Mouse (Mus musculus) adrenal gland, postnatal 36 days (tissue): ENCODE results near the gene Caskin1. TPM values are rescaled to one million over a fixed set of nuclear protein-coding genes. Genes with fewer than 3 reads are reported as not detected.

ENCODE experiments used
- total RNA-seq, 2 experiments: library from RNA; stranded (reverse); gene quantifications; 2 replicates each; pipeline ENCODE4 v1.2.3; 2021

The Caskin1 gene
- total RNA-seq, 2 experiments from 2014 or later, result 14.7 to 25.7 TPM

Other genes with a start within 250 kb of the Caskin1 start
- gene Ccnf, start 237.1 kb upstream of the Caskin1 start, total RNA-seq, result 1 to 10 TPM; 3.3 to 4.8 TPM
- under 1 TPM in 1 of 2 experiments, not detected in 1; 0.07 TPM for gene Abca17, start 137.5 kb upstream of the Caskin1 start, total RNA-seq
- gene Abca3, start 136.7 kb upstream of the Caskin1 start, total RNA-seq, result 10 to 100 TPM; 19.8 to 24.4 TPM
- gene Rnps1, start 74.0 kb upstream of the Caskin1 start, total RNA-seq, result 10 to 100 TPM; 65.7 to 78.7 TPM
- 100 to 1,000 TPM; 228 to 310 TPM for gene Eci1, start 62.0 kb upstream of the Caskin1 start, total RNA-seq
- 1 to 10 TPM; 2.1 to 4.3 TPM for gene Dnase1l2, start 45.5 kb upstream of the Caskin1 start, total RNA-seq
- 10 to 100 TPM; 16.8 to 20.2 TPM for gene E4f1, start 18.3 kb upstream of the Caskin1 start, total RNA-seq
- 10 to 100 TPM; 85.9 to 94.4 TPM for gene Pgp, start 18.2 kb upstream of the Caskin1 start, total RNA-seq
- under 1 TPM; 0.30 to 0.46 TPM for gene Bricd5, start 14.7 kb upstream of the Caskin1 start, total RNA-seq
- 10 to 100 TPM; 22.8 to 24.3 TPM for gene Mlst8, start 9.5 kb upstream of the Caskin1 start, total RNA-seq
- 100 to 1,000 TPM in 1 of 2 experiments, 10 to 100 TPM in 1; 94.7 to 118 TPM for gene Traf7, start 39.3 kb downstream of the Caskin1 start, total RNA-seq
- 1 to 10 TPM in 1 of 2 experiments, under 1 TPM in 1; 0.70 to 1.3 TPM for gene Rab26, start 45.6 kb downstream of the Caskin1 start, total RNA-seq
- 10 to 100 TPM; 46.9 to 49.1 TPM for gene Pkd1, start 61.2 kb downstream of the Caskin1 start, total RNA-seq
- gene Tsc2, start 144.0 kb downstream of the Caskin1 start, total RNA-seq, result 100 to 1,000 TPM in 1 of 2 experiments, 10 to 100 TPM in 1; 79.2 to 103 TPM
- gene Nthl1, start 144.1 kb downstream of the Caskin1 start, total RNA-seq, result 1 to 10 TPM; 7.8 TPM
- 10 to 100 TPM; 48.0 to 88.5 TPM for gene Slc9a3r2, start 161.7 kb downstream of the Caskin1 start, total RNA-seq
- gene Npw, start 169.9 kb downstream of the Caskin1 start, total RNA-seq, result not detected
- gene Zfp598, start 181.1 kb downstream of the Caskin1 start, total RNA-seq, result 10 to 100 TPM; 47.5 to 51.1 TPM
- 1 to 10 TPM; 1.7 to 2.0 TPM for gene Syngr3, start 201.4 kb downstream of the Caskin1 start, total RNA-seq
- gene Gfer, start 207.6 kb downstream of the Caskin1 start, total RNA-seq, result 10 to 100 TPM; 34.5 to 42.0 TPM
- 1 to 10 TPM; 4.5 to 6.1 TPM for gene Noxo1, start 207.6 kb downstream of the Caskin1 start, total RNA-seq
- 10 to 100 TPM; 36.0 to 38.5 TPM for gene Tbl3, start 219.1 kb downstream of the Caskin1 start, total RNA-seq
- gene Rnf151, start 229.5 kb downstream of the Caskin1 start, total RNA-seq, result not detected
- gene Rps2, start 229.5 kb downstream of the Caskin1 start, total RNA-seq, result 100 to 1,000 TPM; 720 to 747 TPM
- 100 to 1,000 TPM; 239 to 246 TPM for gene Ndufb10, start 235.9 kb downstream of the Caskin1 start, total RNA-seq
- under 1 TPM in 1 of 2 experiments, not detected in 1; 0.40 TPM for gene Rpl3l, start 239.2 kb downstream of the Caskin1 start, total RNA-seq
- gene Msrb1, start 248.0 kb downstream of the Caskin1 start, total RNA-seq, result 10 to 100 TPM; 84.2 to 86.1 TPM